Mouse (Mus musculus) erythroblast, embryonic 14.5 days (primary cell): ENCODE data around the gene Trmt1l.

Experiments
- GATA1 ChIP-seq: IDR thresholded peaks from 2 replicates; pipeline ENCODE4 v1.6.1; 2012; ENCODE audit warnings: low read length, inconsistent platforms, mixed read lengths
- TAL1 ChIP-seq: IDR thresholded peaks from 3 replicates; pipeline ENCODE4 v1.6.1; 2012; ENCODE audit warnings: low read length, inconsistent platforms, mixed read lengths

GRCm38 (mm10) chr1:151471429-151471828 lies 43.1 kb downstream of the Trmt1l start:
- TF ChIP-seq GATA1 (no peak), TAL1 (no peak)
